Comparison of ENCODE assay signal across 25 mouse cellular contexts in genomic region chr16:28374790-28375189, GRCm38 (mm10).
"Had no signal": no experiment of that assay in that cellular context is flagged by ENCODE, and none has a peak within 500 bp of the region (broad histone marks: within the 10 kb centered on the region; RNA-seq: fewer than 3 reads in every experiment).

No protein-coding gene starts in this region.

- DNase-seq: gastrocnemius, postnatal 14 days; gastrocnemius, postnatal 36 days; heart, adult 2 months; heart, postnatal 14 days; heart, postnatal 36 days; kidney, adult 11 months; kidney, adult 9 months; kidney, postnatal 14 days; kidney, postnatal 36 days; layer of hippocampus, adult 9-11 months; layer of hippocampus, postnatal 36 days; left cerebral cortex, postnatal 4 days had no signal

- H3K9ac ChIP-seq: heart, embryonic 13.5 days; heart, embryonic 15.5 days; hindbrain, embryonic 13.5 days; hindbrain, embryonic 15.5 days; kidney, embryonic 15.5 days; limb, embryonic 13.5 days; limb, embryonic 15.5 days; liver, embryonic 12.5 days; liver, embryonic 14.5 days had no signal

- ATAC-seq: hindbrain, postnatal 0 days; intestine, embryonic 16.5 days; liver, embryonic 12.5 days had no signal

- H3K36me3 ChIP-seq: heart, embryonic 13.5 days; heart, embryonic 15.5 days; hindbrain, embryonic 13.5 days; hindbrain, embryonic 15.5 days; kidney, embryonic 15.5 days; limb, embryonic 13.5 days; limb, embryonic 15.5 days; liver, embryonic 12.5 days had no signal

- H3K27me3 ChIP-seq: heart, embryonic 13.5 days; heart, embryonic 15.5 days; hindbrain, embryonic 13.5 days; hindbrain, embryonic 15.5 days; kidney, embryonic 15.5 days; limb, embryonic 13.5 days; limb, embryonic 15.5 days; liver, embryonic 12.5 days had no signal

- H3K27ac ChIP-seq: heart, adult 2 months; heart, embryonic 13.5 days; heart, embryonic 15.5 days; hindbrain, embryonic 13.5 days; hindbrain, embryonic 15.5 days; hindbrain, postnatal 0 days; kidney, embryonic 15.5 days; kidney, postnatal 0 days; limb, embryonic 13.5 days; limb, embryonic 15.5 days; liver, embryonic 12.5 days; liver, embryonic 14.5 days had no signal

- H3K9me3 ChIP-seq: heart, embryonic 13.5 days; heart, embryonic 15.5 days; hindbrain, embryonic 13.5 days; hindbrain, embryonic 15.5 days; kidney, embryonic 15.5 days; limb, embryonic 13.5 days; limb, embryonic 15.5 days; liver, embryonic 12.5 days had no signal

- H3K4me2 ChIP-seq: heart, embryonic 11.5 days; heart, embryonic 13.5 days; heart, embryonic 15.5 days; hindbrain, embryonic 13.5 days; hindbrain, embryonic 15.5 days; kidney, embryonic 15.5 days; limb, embryonic 13.5 days; limb, embryonic 15.5 days; liver, embryonic 12.5 days had no signal

- H3K4me1 ChIP-seq: heart, embryonic 13.5 days; heart, embryonic 15.5 days; hindbrain, embryonic 13.5 days; hindbrain, embryonic 15.5 days; limb, embryonic 13.5 days; limb, embryonic 15.5 days; liver, embryonic 12.5 days had no signal

- H3K4me3 ChIP-seq: heart, adult 2 months; heart, embryonic 13.5 days; heart, embryonic 15.5 days; hindbrain, embryonic 13.5 days; hindbrain, embryonic 15.5 days; kidney, embryonic 15.5 days; limb, embryonic 13.5 days; limb, embryonic 15.5 days; liver, embryonic 12.5 days had no signal
